9 mouse cellular contexts compared by ENCODE assay signal in genomic region chr7:134773761-134774415, GRCm38 (mm10).
DNase-seq lines count a peak whose midpoint lies in the region; ATAC-seq and TF ChIP-seq lines count a peak whose summit lies in the region.
"Had no signal": no experiment of that assay in that cellular context is flagged by ENCODE, and none has a peak within 500 bp of the region (broad histone marks: within the 10 kb centered on the region; RNA-seq: fewer than 3 reads in every experiment).

No protein-coding gene starts in this region.

- H3K9me3 ChIP-seq in forebrain, postnatal 0 days (ENCODE audit: low read length) = no peaks in the 10 kb centered on the region
- H3K9me3 ChIP-seq: embryonic facial prominence, embryonic 13.5 days had no signal

- ATAC-seq in forebrain, postnatal 0 days = peak; percentile 54

- H3K4me2 ChIP-seq in forebrain, postnatal 0 days (ENCODE audit: low read depth) = no peak overlapping the region; the same call in 1 of the 2 replicates
- H3K4me2 ChIP-seq in myocyte (ENCODE audit: low read depth) = peak overlapping the region; percentile 25
- H3K4me2 ChIP-seq: embryonic facial prominence, embryonic 13.5 days had no signal

- peak overlapping the region; percentile 87 for H3K27ac ChIP-seq in embryonic fibroblast, embryonic 13.5 days (ENCODE audit: insufficient read depth, low read length)
- H3K27ac ChIP-seq in forebrain, postnatal 0 days (ENCODE audit: low read depth, low read length) = no peak overlapping the region
- H3K27ac ChIP-seq: embryonic facial prominence, embryonic 13.5 days had no signal

- no peaks in the 10 kb centered on the region for H3K27me3 ChIP-seq in forebrain, postnatal 0 days (ENCODE audit: insufficient read depth, low read length)
- H3K27me3 ChIP-seq in myocyte (ENCODE audit: control insufficient read depth, insufficient read depth, insufficient read length) = no peaks in the 10 kb centered on the region
- H3K27me3 ChIP-seq: embryonic facial prominence, embryonic 13.5 days had no signal

- no peak overlapping the region for H3K9ac ChIP-seq in forebrain, postnatal 0 days
- H3K9ac ChIP-seq: embryonic facial prominence, embryonic 13.5 days had no signal

- 65% methylated on average over 6 of the region's 6 CpGs for WGBS in lung, adult 2 months
- WGBS in forebrain, postnatal 0 days = 57% methylated on average over 6 of the region's 6 CpGs

- DNase-seq in lung, postnatal 36 days = peak; percentile 32
- DNase-seq in lung, adult 2 months = no peak
- DNase-seq in forebrain, postnatal 0 days = no peak
- DNase-seq in spleen, adult 18-20 months = no peak
- DNase-seq in cerebellum, adult 11-12 months = no peak
- DNase-seq: kidney, postnatal 36 days had no signal

- no peak overlapping the region for H3K4me3 ChIP-seq in lung, adult 2 months (replicated peaks; ENCODE audit: extremely low read depth, low read depth, low read length)
- H3K4me3 ChIP-seq in embryonic fibroblast, embryonic 13.5 days (ENCODE audit: insufficient read depth, low read length) = no peak overlapping the region
- no peak overlapping the region for H3K4me3 ChIP-seq in forebrain, postnatal 0 days (ENCODE audit: low read depth, low read length)
- no peak overlapping the region for H3K4me3 ChIP-seq in myocyte
- H3K4me3 ChIP-seq: embryonic facial prominence, embryonic 13.5 days had no signal

- peaks cover 6% of the 10 kb centered on the region for H3K4me1 ChIP-seq in lung, adult 2 months (ENCODE audit: control insufficient read depth, insufficient read depth, low read length)
- H3K4me1 ChIP-seq in embryonic fibroblast, embryonic 13.5 days (ENCODE audit: control insufficient read depth, insufficient read depth, low read length) = peaks cover 23% of the 10 kb centered on the region
- H3K4me1 ChIP-seq in forebrain, postnatal 0 days (ENCODE audit: insufficient read depth) = peaks cover 19% of the 10 kb centered on the region

- H3ac ChIP-seq in myocyte (ENCODE audit: control insufficient read depth, insufficient read length) = no peak overlapping the region

- no peaks in the 10 kb centered on the region for H3K36me3 ChIP-seq in forebrain, postnatal 0 days (ENCODE audit: insufficient read depth)
- H3K36me3 ChIP-seq in myocyte (ENCODE audit: control insufficient read depth, insufficient read depth) = peaks cover 7% of the 10 kb centered on the region

- no peaks in the 10 kb centered on the region for H3K79me2 ChIP-seq in myocyte (ENCODE audit: control insufficient read depth, insufficient read depth)

- TF ChIP-seq POLR2A in lung, adult 2 months (IDR thresholded peaks at IDR 0.05; ENCODE audit: borderline replicate concordance, extremely low read depth, low read depth, low read length) = no peak
- TF ChIP-seq POLR2A in embryonic fibroblast, embryonic 13.5 days (IDR thresholded peaks at IDR 0.05; ENCODE audit: low read depth, low read length) = no peak
- no peak for TF ChIP-seq POLR2A in myocyte (IDR thresholded peaks at IDR 0.05; ENCODE audit: insufficient read length, low read depth)

- no peak for TF ChIP-seq CTCF in lung, adult 2 months (IDR thresholded peaks at IDR 0.05; ENCODE audit: insufficient read depth, low read length)
- TF ChIP-seq CTCF in embryonic fibroblast, embryonic 13.5 days (IDR thresholded peaks at IDR 0.05; ENCODE audit: borderline replicate concordance, insufficient read depth, low read length) = no peak
- TF ChIP-seq CTCF in forebrain, postnatal 0 days (IDR thresholded peaks at IDR 0.05; ENCODE audit: low read depth) = no peak

TF ChIP-seq in myocyte, 11 proteins besides CTCF, POLR2A, EP300 and RAD21:
- TF ChIP-seq TCF12 (IDR thresholded peaks at IDR 0.05; ENCODE audit: insufficient read depth, poor library complexity, severe bottlenecking) = no peak
- no peak for TF ChIP-seq USF1 (IDR thresholded peaks at IDR 0.05; ENCODE audit: low read depth)
- no peak for TF ChIP-seq POLR2AphosphoS2 (IDR thresholded peaks at IDR 0.05; ENCODE audit: insufficient read length, low read depth)
- TF ChIP-seq MAX (IDR thresholded peaks at IDR 0.05; ENCODE audit: low read depth) = no peak
- TF ChIP-seq E2F4 (IDR thresholded peaks at IDR 0.05; ENCODE audit: insufficient read depth) = no peak
- TF ChIP-seq TCF3 (IDR thresholded peaks at IDR 0.05; ENCODE audit: insufficient read length, low read depth) = no peak
- TF ChIP-seq MYOG (IDR thresholded peaks at IDR 0.05; ENCODE audit: control insufficient read depth in 1 of 3, insufficient read depth in 1 of 3, insufficient read length in 2 of 3, low read depth in 2 of 3) = no peak
- no peak for TF ChIP-seq SRF (IDR thresholded peaks at IDR 0.05; ENCODE audit: control insufficient read depth, insufficient read length, low read depth)
- TF ChIP-seq MYOD1 (IDR thresholded peaks at IDR 0.05; ENCODE audit: control insufficient read depth in 1 of 3, insufficient read length in 2 of 3, low read depth in 2 of 3) = no peak
- no peak for TF ChIP-seq CEBPB (IDR thresholded peaks at IDR 0.05; ENCODE audit: insufficient read depth, poor library complexity, severe bottlenecking)
- no peak for TF ChIP-seq REST (IDR thresholded peaks at IDR 0.05; ENCODE audit: insufficient read depth, insufficient read length)
